Mouse (Mus musculus) heart, postnatal 10 days (tissue): ENCODE measurements around the gene Cox8c. TPM values are rescaled to one million over a fixed set of nuclear protein-coding genes. Genes with fewer than 3 reads are reported as not detected.
A peak's percentile ranks its signal among the peaks of the same experiment; 100 is the strongest.

ENCODE experiments used
- DNase-seq, 2 experiments: peaks; one replicate each; pipeline ENCODE4 v3.0.0; 2021
- intact Hi-C: fragments of 180-260 bp; cut with DNase I; formaldehyde crosslinking; loops from one replicate; pipeline ENCODE4 v1.15.1; 2025
- total RNA-seq, 2 experiments: library from RNA; stranded (reverse); gene quantifications; 2 replicates each; pipeline ENCODE4 v1.2.3; 2021

Cox8c gene
- not detected for total RNA-seq

DNA sequence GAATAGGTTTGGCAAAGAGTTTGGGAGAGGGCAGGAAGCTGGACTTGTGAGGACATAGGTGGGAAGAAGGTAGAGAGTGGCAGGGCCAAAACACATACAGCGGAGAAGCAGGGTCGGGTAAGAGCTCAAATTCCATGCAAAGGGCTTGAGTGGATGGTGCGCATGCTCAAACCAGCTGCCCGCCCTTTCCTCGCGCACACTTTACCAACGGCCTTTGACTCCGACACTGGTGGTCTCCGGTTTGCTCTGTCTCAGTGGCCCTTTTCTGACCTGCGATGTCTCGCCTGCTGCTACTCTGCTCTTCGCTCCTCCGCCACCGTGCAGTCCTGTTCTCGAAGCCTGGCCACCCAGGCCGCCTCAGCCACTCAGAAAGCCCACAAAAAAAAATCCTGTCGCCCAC lies at the start of gene Cox8c:
Gene Cox8c, plus strand, starts transcription at position 226 of the 400 bp plus-strand sequence.
- DNase-seq, result no peak
- intact Hi-C loops, result no loop called here

DNA sequence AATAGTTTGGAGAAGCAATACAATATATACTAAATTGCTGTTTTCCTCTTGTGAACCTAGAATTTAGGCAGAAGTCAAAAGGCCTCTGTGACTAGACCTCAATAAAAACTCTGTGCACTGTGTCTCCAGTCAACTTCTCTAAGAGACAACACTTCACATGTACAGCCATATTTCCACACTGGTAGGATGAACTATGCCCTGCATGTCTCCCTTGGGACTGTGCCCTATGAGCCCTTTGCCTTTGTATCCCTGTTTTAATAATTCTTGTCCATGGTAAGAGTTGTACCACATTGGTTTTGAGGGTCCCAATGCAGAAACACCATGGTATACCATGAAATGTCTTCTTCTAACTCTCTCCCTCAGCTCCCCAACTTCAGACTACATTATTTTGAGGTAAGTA lies 38.3 kb upstream of the Cox8c start:
- intact Hi-C loops, result no loop called here
- DNase-seq, result no peak

- no peak for DNase-seq
- intact Hi-C loops, result no loop called here
These were observed 29.3 kb upstream of the Cox8c start for GRCm38 (mm10) chr12:102869802-102870201.

GRCm38 (mm10) chr12:102870527-102870926 lies 28.6 kb upstream of the Cox8c start:
- intact Hi-C loops, result no loop called here
- no peak for DNase-seq

GRCm38 (mm10) chr12:102877301-102878030 lies 21.6 kb upstream of the Cox8c start:
- intact Hi-C loops, result loop anchor here (5.0 kb wide), 3 partner anchors 55 to 135 kb away; partner anchors contain the start of genes Gm20604, Gm28051, Gon7 and Moap1
- DNase-seq, result peak in 1 of 2 experiments; percentile 59

DNA sequence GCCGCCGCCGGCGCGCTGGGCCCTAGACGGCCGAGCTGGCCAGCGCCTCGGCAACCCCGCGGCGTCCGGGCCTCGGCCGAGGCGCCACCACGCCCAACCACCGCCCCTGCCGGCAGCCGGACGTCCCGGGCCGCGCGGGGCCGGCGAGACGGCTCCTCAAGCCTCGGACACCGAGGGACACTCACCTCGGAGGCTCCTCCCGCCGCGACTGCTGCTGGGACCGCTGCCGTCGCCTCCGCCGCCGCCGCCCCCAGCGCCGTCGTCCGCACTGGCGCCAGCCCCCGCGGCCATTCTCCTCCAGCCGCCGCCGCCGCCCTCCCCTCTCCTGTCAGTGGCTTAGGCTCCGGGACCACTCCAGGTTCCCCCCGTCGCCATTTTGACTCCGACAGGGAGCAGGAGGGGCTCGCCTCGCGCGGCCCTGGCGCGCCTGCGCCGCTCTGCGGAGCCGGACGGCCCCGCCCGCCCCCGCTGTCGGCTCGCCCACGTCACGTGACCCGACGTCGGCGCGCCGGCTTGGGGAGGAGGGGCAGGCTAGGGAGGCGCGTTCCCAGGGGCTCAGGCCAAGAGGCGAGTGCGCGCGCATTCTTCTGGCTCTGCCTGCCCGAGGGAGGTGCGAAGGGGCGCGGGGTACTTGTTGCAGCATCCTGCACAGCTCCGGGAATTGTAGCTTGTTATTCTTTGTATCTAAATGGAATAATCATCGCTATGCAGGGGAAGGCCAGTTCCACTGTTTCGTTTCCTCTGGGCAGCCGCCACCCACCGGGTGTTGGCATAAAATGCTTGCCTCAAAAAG lies 20.9 kb upstream of the Cox8c start, which contains the start of gene Btbd7:
Gene Btbd7, minus strand, starts transcription at position 441 of the 793 bp plus-strand sequence.
- DNase-seq, result peak; percentile 98 to 99
- intact Hi-C loops, result loop anchor here (5.0 kb wide), 3 partner anchors 56 to 136 kb away; partner anchors contain the start of genes Gm20604, Gm28051, Gon7 and Moap1

- intact Hi-C loops, result loop anchor here (5.0 kb wide), 3 partner anchors 57 to 137 kb away; partner anchors contain the start of genes Gm20604, Gm28051, Gon7 and Moap1
- DNase-seq, result peak; percentile 24 to 34
These were observed 20.2 kb upstream of the Cox8c start for GRCm38 (mm10) chr12:102878901-102879300.

DNA sequence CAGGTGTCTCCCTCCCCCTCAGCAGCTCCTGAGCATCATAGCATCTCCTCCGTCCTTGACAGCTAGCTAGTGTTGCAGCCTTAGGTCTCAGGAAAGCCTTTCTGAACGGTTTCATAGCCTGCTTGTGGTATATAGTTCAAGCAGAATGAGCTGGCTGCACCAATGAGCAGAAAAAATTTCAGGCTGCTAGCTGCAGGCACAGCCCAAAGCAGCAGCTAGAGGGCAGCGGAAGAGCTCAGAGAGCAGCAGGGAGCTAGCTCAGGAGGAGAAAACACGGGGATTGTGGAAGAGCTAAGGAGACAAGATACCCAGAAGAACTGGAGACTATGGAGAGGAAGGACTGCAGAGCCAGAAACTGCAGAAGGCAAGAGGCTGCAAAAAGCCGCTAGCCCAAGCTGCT lies 13.4 kb upstream of the Cox8c start:
- DNase-seq, result peak; percentile 18 to 40

DNA sequence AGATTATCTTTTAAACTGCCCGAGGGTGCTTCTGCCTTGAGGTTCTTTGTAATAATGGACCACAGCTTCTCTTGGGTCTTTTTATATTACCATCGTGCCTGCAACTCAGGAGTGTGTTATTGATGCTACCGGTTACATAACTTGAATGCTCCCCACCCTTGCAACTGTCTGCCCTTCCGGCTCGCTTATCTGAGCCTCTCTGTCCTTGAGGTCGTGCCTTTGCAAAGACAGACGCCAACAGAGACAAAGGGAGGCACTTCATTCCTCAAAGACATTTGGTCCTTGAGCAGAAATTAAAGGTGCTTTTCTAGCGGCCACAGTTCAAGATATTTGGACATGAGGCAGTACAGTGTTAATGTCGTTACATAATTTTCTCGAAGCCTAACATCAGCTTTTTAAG lies 11.8 kb upstream of the Cox8c start:
- intact Hi-C loops, result no loop called here
- no peak for DNase-seq

More for the DNA sequence above, 13.4 kb upstream of the Cox8c start:
- intact Hi-C loops, result loop anchor here (1.0 kb wide), 1 partner anchor 180 kb away; no protein-coding TSS in a partner anchor

DNA sequence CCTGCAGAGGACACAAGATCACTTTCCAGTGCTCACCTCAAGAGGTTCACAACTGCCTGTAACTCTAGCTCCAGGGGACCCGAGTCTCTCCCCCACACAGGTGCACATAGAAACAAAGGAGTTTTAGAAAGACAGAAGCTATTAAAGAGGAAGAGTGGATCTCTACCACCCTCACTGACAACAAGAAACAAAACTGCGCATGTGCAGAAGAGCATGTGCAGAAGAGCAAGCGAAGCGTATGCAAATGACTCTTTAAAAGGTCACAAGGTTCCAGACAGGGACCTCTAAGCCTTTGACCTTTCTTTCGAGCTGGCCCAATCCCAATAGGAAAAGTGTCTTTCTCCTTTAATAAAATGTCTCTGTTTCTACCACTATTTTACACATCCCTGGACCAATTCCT lies 10.5 kb upstream of the Cox8c start:
- intact Hi-C loops, result no loop called here
- no peak for DNase-seq

DNA sequence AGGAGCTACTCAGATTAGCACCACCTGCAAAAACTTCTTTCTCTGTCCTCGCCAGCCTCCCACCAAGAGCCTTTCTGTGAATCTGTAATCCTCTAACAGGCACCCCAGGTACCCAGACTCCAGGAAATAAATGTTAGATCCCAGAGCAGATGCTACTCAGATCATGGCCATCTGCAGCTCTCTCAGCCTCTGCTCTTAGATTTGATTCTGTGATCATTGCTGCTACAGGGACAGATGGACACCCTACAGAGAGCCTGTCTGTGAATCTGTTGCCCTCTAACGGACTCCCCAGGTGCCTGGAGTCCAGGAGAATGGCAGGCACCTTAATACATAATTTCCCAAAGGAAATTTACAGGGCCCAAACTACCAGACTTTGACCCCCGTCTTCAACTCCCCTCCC lies 9.1 kb downstream of the Cox8c start:
- intact Hi-C loops, result no loop called here
- no peak for DNase-seq

- intact Hi-C loops, result no loop called here
- DNase-seq, result no peak
These were observed 17.0 kb downstream of the Cox8c start for GRCm38 (mm10) chr12:102916073-102916472.

DNA sequence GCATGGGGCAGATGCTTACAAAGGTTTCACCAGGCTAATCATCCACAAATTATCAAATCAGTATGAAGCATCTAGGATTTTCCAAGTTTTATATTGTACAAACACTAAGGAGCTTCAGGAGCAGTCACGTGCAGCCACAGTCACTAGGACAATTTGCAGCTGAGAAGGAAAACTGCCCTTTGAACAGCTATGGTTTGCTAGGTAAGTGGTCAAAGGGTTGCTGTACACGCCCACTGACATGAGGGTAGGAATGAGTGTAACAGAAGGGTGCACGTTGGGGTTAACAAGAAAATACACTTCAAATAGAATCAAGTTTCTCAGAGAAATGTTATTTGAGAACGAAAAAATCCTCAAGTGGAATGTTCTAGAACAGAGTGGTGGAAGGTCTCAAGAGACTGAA lies 30.6 kb downstream of the Cox8c start:
- intact Hi-C loops, result no loop called here
- no peak for DNase-seq

DNA sequence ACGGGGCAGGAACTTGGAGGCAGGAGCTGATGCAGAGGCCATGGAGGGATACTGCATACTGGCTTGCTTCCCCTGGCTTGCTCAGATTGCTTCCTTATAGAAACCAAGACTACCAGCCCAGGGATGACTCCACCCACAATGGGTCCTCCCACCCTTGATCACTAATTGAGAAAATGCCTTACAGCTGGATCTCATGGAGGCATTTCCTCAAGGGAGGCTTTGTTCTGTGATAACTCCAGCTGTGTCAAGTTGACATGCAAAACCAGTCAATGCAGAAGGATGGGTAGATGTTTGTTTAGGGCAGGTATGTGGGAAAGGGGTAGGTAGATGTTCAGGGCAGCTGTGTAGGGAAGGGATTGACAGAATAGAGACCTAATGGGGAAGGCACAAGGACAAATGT lies 31.2 kb downstream of the Cox8c start:
- intact Hi-C loops, result no loop called here
- DNase-seq, result no peak

GRCm38 (mm10) chr12:102930789-102931188 lies 31.7 kb downstream of the Cox8c start:
- no peak for DNase-seq
- intact Hi-C loops, result no loop called here

DNA sequence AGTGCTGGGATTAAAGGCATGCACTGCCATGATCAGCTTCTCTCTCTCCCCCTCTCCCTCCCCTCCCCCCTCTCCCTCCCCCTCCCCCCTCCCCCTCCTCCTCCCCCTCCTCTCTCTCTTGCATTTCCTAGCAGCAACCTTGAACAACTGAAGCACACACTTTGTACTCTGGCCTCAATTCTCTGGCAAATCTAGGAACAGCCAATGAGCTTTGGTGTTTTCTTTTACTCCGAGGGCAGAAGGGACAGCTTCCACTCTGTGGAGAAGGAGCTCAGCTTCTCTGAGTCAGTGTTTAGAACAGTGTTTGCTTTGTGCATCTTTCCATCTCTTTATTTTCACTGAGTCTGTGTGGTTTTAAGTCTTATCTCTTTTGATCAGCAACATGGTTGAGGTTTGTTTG lies 36.8 kb downstream of the Cox8c start:
- intact Hi-C loops, result no loop called here
- no peak for DNase-seq

- no peak for DNase-seq
- intact Hi-C loops, result no loop called here
These were observed 46.5 kb downstream of the Cox8c start for GRCm38 (mm10) chr12:102945571-102945970.

- peak in 1 of 2 experiments; percentile 0 for DNase-seq
- intact Hi-C loops, result no loop called here
These were observed 48.7 kb downstream of the Cox8c start for GRCm38 (mm10) chr12:102947826-102948225.

GRCm38 (mm10) chr12:102948778-102949394 lies 49.8 kb downstream of the Cox8c start, which contains the start of gene Unc79:
Unc79 (plus strand) TSS chr12:102948859.
- intact Hi-C loops, result no loop called here
- peak; percentile 31 to 46 for DNase-seq

- DNase-seq, result peak; percentile 59 to 74
- intact Hi-C loops, result no loop called here
These were observed 50.5 kb downstream of the Cox8c start for GRCm38 (mm10) chr12:102949395-102950208.
